Mouse (Mus musculus): Measurements from ENCODE around the gene Mymx.
A peak's percentile ranks its signal among the peaks of the same experiment; 100 is the strongest.

The Mymx gene

DNA sequence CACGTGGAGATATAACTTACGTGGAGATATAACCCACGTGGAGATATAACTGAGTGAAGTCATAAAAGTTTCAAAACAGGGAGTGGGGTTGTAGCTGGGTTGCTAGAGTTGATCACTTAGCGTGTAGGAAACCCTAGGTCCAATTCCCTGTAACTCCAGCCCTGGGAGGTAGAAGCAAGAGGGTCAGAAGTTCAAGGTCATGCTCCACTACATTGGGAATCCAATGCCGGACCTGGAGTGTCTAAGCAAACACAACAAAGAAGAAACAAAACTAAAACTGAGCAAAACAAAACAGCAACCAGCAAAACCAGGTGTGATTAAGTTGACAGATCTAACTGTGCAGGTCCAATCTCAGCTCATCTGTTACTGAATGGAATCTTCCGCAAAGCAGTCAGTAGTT lies 15.8 kb upstream of the Mymx start:
- no peaks in the 10 kb centered on the region for H3K9me3 ChIP-seq (ENCODE audit: low read length)
- no peaks in the 10 kb centered on the region for H3K27me3 ChIP-seq (ENCODE audit: insufficient read depth, low read length)
- no peaks in the 10 kb centered on the region; the same call in 1 of the 2 replicates for H3K36me3 ChIP-seq (ENCODE audit: insufficient read depth, low read length)
- H3K4me1 ChIP-seq (replicated peaks; ENCODE audit: low read depth, low read length), result peaks cover 93% of the 10 kb centered on the region
- peak overlapping the region; percentile 79; the same call in 1 of the 2 replicates for H3K4me3 ChIP-seq (replicated peaks; ENCODE audit: low read length)
- TF ChIP-seq POU5F1 (IDR thresholded peaks at IDR 0.05; ENCODE audit: borderline replicate concordance, low read length) (no peak), CTCF (conservative IDR thresholded peaks at IDR 0.05; ENCODE audit: low read length) (no peak), NANOG (IDR thresholded peaks at IDR 0.05; ENCODE audit: borderline replicate concordance, low read length) (no peak)

DNA sequence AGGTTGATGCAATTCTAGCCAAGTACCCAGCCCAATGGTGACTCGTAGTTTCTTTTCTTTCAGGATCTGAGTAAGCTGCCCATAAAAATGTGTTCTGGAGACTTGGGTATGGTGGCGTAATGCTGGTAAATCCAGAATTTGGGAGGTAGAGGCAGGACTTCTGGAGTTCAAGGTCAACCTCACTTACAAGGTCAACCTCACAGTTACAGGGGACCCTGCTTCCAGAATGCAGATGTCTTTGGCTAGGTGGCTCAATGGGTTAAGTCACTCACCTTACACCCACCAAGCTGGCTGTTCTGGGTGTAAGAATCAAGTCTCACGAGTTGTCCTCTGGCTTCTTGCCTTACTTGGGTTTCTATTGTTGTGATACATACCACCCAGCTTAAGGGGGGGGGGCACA lies 14.8 kb upstream of the Mymx start:
- Histone ChIP-seq H3K4me1 (replicated peaks; ENCODE audit: low read depth, low read length) (peaks cover 95% of the 10 kb centered on the region), H3K9me3 (ENCODE audit: low read length) (no peaks in the 10 kb centered on the region), H3K36me3 (ENCODE audit: insufficient read depth, low read length) (no peaks in the 10 kb centered on the region), H3K27me3 (ENCODE audit: insufficient read depth, low read length) (no peaks in the 10 kb centered on the region), H3K4me3 (replicated peaks; ENCODE audit: low read length) (peak overlapping the region; percentile 33)
- no peak for TF ChIP-seq POU5F1 (IDR thresholded peaks at IDR 0.05; ENCODE audit: borderline replicate concordance, low read length)

DNA sequence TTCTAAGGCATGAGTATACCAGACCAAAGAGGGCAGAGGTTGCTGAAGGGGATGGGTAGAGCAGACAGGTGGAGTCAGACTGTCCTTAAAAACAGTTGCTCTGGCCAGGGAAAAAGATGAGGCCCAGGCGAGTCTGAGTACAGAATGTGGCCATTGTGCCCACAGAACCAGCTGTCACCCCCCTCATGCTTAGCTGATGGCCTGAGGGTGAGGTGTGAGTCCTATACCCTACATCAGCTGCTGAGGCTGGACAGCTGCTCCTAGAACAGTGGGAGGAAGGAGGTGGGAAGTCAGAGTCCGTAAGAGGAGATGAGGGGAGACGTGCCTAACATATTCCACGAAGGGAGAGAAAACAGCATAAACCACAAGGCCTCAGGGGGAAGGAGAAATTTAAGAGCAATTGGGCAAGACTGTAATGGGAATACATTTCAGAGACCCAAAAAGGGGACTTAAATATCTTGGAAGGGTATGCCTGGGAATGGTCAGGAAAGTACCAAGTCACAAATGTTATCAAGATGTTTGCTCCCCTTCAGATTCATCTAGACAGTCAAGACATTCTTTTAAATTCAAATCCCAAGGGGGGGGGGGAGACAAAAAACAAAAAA lies 14.2 kb upstream of the Mymx start:
- H3K36me3 ChIP-seq (ENCODE audit: insufficient read depth, low read length), result no peaks in the 10 kb centered on the region
- H3K9me3 ChIP-seq (ENCODE audit: low read length), result no peaks in the 10 kb centered on the region
- TF ChIP-seq NANOG (IDR thresholded peaks at IDR 0.05; ENCODE audit: borderline replicate concordance, low read length) (no peak), POU5F1 (IDR thresholded peaks at IDR 0.05; ENCODE audit: borderline replicate concordance, low read length) (no peak), CTCF (conservative IDR thresholded peaks at IDR 0.05; ENCODE audit: low read length) (no peak)
- peaks cover 95% of the 10 kb centered on the region for H3K4me1 ChIP-seq (replicated peaks; ENCODE audit: low read depth, low read length)
- peak overlapping the region; percentile 30; the same call in 1 of the 2 replicates for H3K4me3 ChIP-seq (replicated peaks; ENCODE audit: low read length)
- no peaks in the 10 kb centered on the region for H3K27me3 ChIP-seq (ENCODE audit: insufficient read depth, low read length)

DNA sequence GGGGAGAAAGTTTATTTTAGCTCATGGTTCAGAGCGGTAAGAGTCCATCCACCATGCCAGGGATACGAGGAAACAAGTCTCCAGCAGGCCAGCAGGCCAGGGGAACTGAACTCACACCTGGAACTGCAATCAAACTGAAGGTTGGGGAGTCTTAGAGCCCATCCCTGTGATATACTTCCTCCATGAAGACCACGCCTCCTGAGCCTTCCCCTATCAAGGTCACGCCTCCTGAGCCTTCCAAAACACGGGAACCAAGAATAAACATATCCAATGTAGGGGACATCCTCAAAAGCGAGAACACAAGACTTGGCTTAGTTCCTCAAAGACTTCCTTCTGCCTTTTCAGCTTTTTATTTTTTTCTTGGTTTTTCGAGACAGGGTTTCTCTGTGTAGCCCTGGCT lies 11.0 kb upstream of the Mymx start:
- H3K4me1 ChIP-seq (replicated peaks; ENCODE audit: low read depth, low read length), result peaks cover 95% of the 10 kb centered on the region
- H3K36me3 ChIP-seq (ENCODE audit: insufficient read depth, low read length), result no peaks in the 10 kb centered on the region
- 0 out of 2 replicates have a peak overlapping the region, but pooled peaks have one; percentile 0 for H3K4me3 ChIP-seq (replicated peaks; ENCODE audit: low read length)
- no peaks in the 10 kb centered on the region for H3K9me3 ChIP-seq (ENCODE audit: low read length)
- H3K27me3 ChIP-seq (ENCODE audit: insufficient read depth, low read length), result no peaks in the 10 kb centered on the region
- no peak for TF ChIP-seq POU5F1 (IDR thresholded peaks at IDR 0.05; ENCODE audit: borderline replicate concordance, low read length)
- no peak for TF ChIP-seq NANOG (IDR thresholded peaks at IDR 0.05; ENCODE audit: borderline replicate concordance, low read length)
- no peak for TF ChIP-seq CTCF (conservative IDR thresholded peaks at IDR 0.05; ENCODE audit: low read length)

DNA sequence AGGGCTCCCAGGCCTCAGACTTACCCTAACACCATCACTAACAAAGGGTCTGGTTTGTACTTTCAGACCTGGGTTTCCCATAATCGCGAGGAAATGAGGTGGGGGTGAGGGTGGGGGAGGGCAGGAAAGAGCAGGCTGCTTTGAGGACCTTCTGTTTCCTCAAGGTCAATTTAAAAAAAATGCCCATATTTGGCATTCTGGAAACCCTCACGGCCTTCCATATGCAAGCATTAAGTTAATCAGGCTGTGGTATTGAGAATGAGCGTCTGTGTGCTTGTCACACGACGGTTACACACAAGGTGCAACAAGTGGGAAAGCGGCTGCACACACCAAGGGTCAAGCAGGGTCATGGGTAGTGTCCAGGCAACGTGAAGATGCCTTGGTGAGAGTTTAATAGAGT lies 10.1 kb upstream of the Mymx start:
- peaks cover 92% of the 10 kb centered on the region for H3K4me1 ChIP-seq (replicated peaks; ENCODE audit: low read depth, low read length)
- TF ChIP-seq NANOG (IDR thresholded peaks at IDR 0.05; ENCODE audit: borderline replicate concordance, low read length), result no peak
- no peak for TF ChIP-seq CTCF (conservative IDR thresholded peaks at IDR 0.05; ENCODE audit: low read length)
- TF ChIP-seq POU5F1 (IDR thresholded peaks at IDR 0.05; ENCODE audit: borderline replicate concordance, low read length), result no peak
- no peaks in the 10 kb centered on the region for H3K27me3 ChIP-seq (ENCODE audit: insufficient read depth, low read length)
- no peaks in the 10 kb centered on the region for H3K9me3 ChIP-seq (ENCODE audit: low read length)
- no peaks in the 10 kb centered on the region for H3K36me3 ChIP-seq (ENCODE audit: insufficient read depth, low read length)
- H3K4me3 ChIP-seq (replicated peaks; ENCODE audit: low read length), result no peak overlapping the region; the same call in 1 of the 2 replicates

DNA sequence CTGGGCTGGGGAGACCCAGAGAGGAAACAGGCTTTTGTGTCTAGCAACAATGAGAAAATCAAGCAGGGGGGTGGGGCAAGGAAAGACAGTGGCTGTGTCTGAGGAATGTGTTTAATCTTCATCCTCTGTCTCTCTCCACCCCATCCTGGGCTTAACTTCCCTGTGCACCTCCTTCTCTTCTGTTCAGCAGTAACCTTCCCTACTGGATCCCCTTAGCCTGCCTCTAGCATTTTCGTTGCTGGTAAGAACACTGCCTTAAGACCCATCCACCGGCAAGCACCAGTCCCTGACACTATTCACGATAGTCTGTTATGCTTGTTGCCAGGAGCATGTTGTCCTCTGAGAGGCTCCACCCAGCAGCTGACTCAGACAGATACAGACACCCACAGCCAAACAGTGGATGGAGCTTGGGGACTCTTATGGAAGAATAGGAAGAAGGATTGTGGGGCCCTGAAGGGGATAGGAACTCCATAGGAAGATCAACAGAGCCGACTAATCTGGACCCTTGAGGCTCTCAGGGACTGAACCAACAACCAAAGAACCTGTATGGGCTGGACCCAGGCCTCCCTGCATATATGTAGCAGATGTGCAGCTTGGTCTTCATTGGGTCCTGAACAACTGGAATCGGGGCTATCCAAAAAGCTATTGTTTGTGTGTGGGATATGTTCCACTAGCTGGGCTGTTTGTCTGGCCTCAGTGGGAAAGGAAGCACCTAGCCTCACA lies 8.4 kb upstream of the Mymx start:
- Histone ChIP-seq H3K36me3 (ENCODE audit: insufficient read depth, low read length) (no peaks in the 10 kb centered on the region), H3K9me3 (ENCODE audit: low read length) (no peaks in the 10 kb centered on the region), H3K4me3 (replicated peaks; ENCODE audit: low read length) (peak overlapping the region; percentile 46), H3K4me1 (replicated peaks; ENCODE audit: low read depth, low read length) (peaks cover 91% of the 10 kb centered on the region), H3K27me3 (ENCODE audit: insufficient read depth, low read length) (no peaks in the 10 kb centered on the region)
- TF ChIP-seq POU5F1 (IDR thresholded peaks at IDR 0.05; ENCODE audit: borderline replicate concordance, low read length) (no peak), NANOG (IDR thresholded peaks at IDR 0.05; ENCODE audit: borderline replicate concordance, low read length) (no peak), CTCF (conservative IDR thresholded peaks at IDR 0.05; ENCODE audit: low read length) (no peak)

DNA sequence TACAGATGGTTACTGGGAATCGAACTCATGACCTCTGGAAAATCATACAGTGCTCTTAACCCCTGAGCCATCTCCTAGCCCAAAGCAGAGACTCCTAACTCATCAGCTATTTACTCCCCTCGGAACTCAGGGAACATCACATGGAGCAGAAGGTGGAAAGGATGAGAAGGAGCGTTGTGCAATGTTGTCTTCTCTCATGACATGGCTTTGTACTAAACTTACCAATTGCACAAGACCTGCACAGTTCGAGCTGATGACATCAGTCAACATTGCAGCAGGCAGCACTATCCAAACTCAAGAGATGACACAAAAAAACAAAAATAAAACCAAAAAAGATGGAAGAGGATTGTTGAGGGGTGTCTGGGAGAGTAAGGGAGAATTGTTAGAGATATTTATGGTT lies 6.5 kb upstream of the Mymx start:
- Histone ChIP-seq H3K36me3 (ENCODE audit: insufficient read depth, low read length) (no peaks in the 10 kb centered on the region), H3K9me3 (ENCODE audit: low read length) (no peaks in the 10 kb centered on the region), H3K4me1 (replicated peaks; ENCODE audit: low read depth, low read length) (peaks cover 94% of the 10 kb centered on the region), H3K27me3 (ENCODE audit: insufficient read depth, low read length) (no peaks in the 10 kb centered on the region), H3K4me3 (replicated peaks; ENCODE audit: low read length) (no peak overlapping the region)
- TF ChIP-seq CTCF (conservative IDR thresholded peaks at IDR 0.05; ENCODE audit: low read length), result no peak
- TF ChIP-seq NANOG (IDR thresholded peaks at IDR 0.05; ENCODE audit: borderline replicate concordance, low read length), result no peak
- no peak for TF ChIP-seq POU5F1 (IDR thresholded peaks at IDR 0.05; ENCODE audit: borderline replicate concordance, low read length)

DNA sequence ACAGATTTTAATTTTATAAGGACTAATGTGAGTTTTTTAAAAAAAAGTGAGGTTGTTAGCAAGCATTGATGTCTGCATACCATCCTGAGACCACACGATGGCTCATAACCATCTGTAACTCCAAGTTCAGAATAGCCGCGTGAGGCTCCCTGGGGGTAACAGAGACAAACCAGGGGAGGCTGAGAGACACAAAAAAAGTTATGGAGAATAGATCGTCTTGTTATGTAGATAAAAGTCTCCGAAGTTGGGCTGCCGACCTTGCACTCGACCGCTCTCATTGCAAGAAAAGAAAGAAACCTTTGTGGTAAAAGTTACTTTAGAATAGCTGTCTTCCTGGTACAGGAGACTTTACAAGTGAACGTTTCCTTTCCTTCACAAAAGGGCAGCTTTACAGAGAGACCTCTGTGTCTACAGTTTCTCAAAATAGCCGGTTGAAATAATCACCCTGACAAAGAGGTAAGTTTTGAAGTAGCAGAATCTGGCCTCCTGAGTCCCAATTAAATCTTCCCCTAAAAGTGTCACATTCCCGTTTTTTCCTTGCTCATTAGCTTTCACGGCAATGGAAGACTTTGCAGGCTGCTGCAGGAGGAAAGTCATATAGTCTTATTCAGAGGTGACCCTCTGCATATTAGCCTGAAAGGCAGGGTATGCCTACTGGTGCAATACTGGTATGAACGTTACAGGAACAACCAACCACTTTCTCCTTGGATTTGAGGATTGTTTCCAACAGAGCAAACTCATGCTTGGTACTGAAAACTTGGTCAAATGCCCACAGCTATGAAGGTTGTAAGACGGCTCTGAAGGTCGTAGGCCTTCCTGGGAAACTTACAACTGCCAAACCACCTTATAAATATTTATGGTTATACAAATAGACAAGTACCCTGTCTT lies 5.3 kb upstream of the Mymx start:
- H3K4me3 ChIP-seq (replicated peaks; ENCODE audit: low read length), result no peak overlapping the region
- H3K27me3 ChIP-seq (ENCODE audit: insufficient read depth, low read length), result no peaks in the 10 kb centered on the region
- no peak for TF ChIP-seq POU5F1 (IDR thresholded peaks at IDR 0.05; ENCODE audit: borderline replicate concordance, low read length)
- peak; percentile 97 for TF ChIP-seq NANOG (IDR thresholded peaks at IDR 0.05; ENCODE audit: borderline replicate concordance, low read length)
- TF ChIP-seq CTCF (conservative IDR thresholded peaks at IDR 0.05; ENCODE audit: low read length), result no peak
- H3K9me3 ChIP-seq (ENCODE audit: low read length), result no peaks in the 10 kb centered on the region
- no peaks in the 10 kb centered on the region for H3K36me3 ChIP-seq (ENCODE audit: insufficient read depth, low read length)
- H3K4me1 ChIP-seq (replicated peaks; ENCODE audit: low read depth, low read length), result peaks cover 93% of the 10 kb centered on the region
